Mouse (Mus musculus): ENCODE measurements at regions not wholly inside any gene's neighbourhood (a gene's known extent, or its start where the extent isn't known, plus 50 kb on each side); places are given as distances from the start of the nearest gene placed in this dataset.

GRCm38 (mm10) chr3:144011456-144012025 lies 193.5 kb downstream of the Lmo4 start:
- WGBS: 51% methylated on average over 12 of the region's 12 CpGs
- 0 out of 2 replicates have a peak, but pooled peaks have one; percentile 36 for ATAC-seq (replicated peaks; ENCODE audit: low FRiP score)

GRCm38 (mm10) chr3:144010558-144010957 lies 194.5 kb downstream of the Lmo4 start:
- DNase-seq (ENCODE audit: low spot score): no peak

More at GRCm38 (mm10) chr3:144011456-144012025, 193.5 kb downstream of the Lmo4 start:
- Histone ChIP-seq H3K4me2 (no peak overlapping the region), H3K4me3 (ENCODE audit: low read depth, low read length) (no peak overlapping the region), H3K27ac (ENCODE audit: low read depth, low read length) (no peak overlapping the region), H3K27me3 (replicated peaks; ENCODE audit: control insufficient read depth, insufficient read depth, low read length) (no peaks in the 10 kb centered on the region), H3K9ac (ENCODE audit: low read depth, low read length) (no peak overlapping the region), H3K4me1 (replicated peaks; ENCODE audit: control insufficient read depth, insufficient read depth, low read length) (peaks cover 4% of the 10 kb centered on the region; the same call in 1 of the 2 replicates), H3K36me3 (ENCODE audit: control insufficient read depth, insufficient read depth, low read length) (no peaks in the 10 kb centered on the region), H3K9me3 (ENCODE audit: control insufficient read depth, low read length) (no peaks in the 10 kb centered on the region)
- DNase-seq (ENCODE audit: low spot score): no peak

GRCm38 (mm10) chr3:144007111-144007619 lies 197.9 kb downstream of the Lmo4 start:
- H3K9ac ChIP-seq (ENCODE audit: low read depth, low read length): no peak overlapping the region
- no peak overlapping the region for H3K27ac ChIP-seq (ENCODE audit: low read depth, low read length)
- H3K9me3 ChIP-seq (ENCODE audit: control insufficient read depth, low read length): no peaks in the 10 kb centered on the region
- 72% methylated on average over 4 of the region's 4 CpGs for WGBS
- H3K4me2 ChIP-seq: no peak overlapping the region
- no peak for ATAC-seq (replicated peaks; ENCODE audit: low FRiP score)
- H3K36me3 ChIP-seq (ENCODE audit: control insufficient read depth, insufficient read depth, low read length): no peaks in the 10 kb centered on the region
- H3K4me3 ChIP-seq (ENCODE audit: low read depth, low read length): no peak overlapping the region
- no peaks in the 10 kb centered on the region for H3K27me3 ChIP-seq (replicated peaks; ENCODE audit: control insufficient read depth, insufficient read depth, low read length)
- H3K4me1 ChIP-seq (replicated peaks; ENCODE audit: control insufficient read depth, insufficient read depth, low read length): peaks cover 4% of the 10 kb centered on the region; the same call in 1 of the 2 replicates
- DNase-seq (ENCODE audit: low spot score): no peak

More at GRCm38 (mm10) chr3:144010558-144010957, 194.5 kb downstream of the Lmo4 start:
- 29% methylated on average over 6 of the region's 6 CpGs for WGBS
- no peak for ATAC-seq (replicated peaks; ENCODE audit: low FRiP score)
- Histone ChIP-seq H3K27ac (ENCODE audit: low read depth, low read length) (no peak overlapping the region), H3K36me3 (ENCODE audit: control insufficient read depth, insufficient read depth, low read length) (no peaks in the 10 kb centered on the region), H3K27me3 (replicated peaks; ENCODE audit: control insufficient read depth, insufficient read depth, low read length) (no peaks in the 10 kb centered on the region), H3K4me1 (replicated peaks; ENCODE audit: control insufficient read depth, insufficient read depth, low read length) (peaks cover 4% of the 10 kb centered on the region; the same call in 1 of the 2 replicates), H3K9me3 (ENCODE audit: control insufficient read depth, low read length) (no peaks in the 10 kb centered on the region), H3K4me2 (no peak overlapping the region), H3K9ac (ENCODE audit: low read depth, low read length) (no peak overlapping the region), H3K4me3 (ENCODE audit: low read depth, low read length) (no peak overlapping the region)

GRCm38 (mm10) chr3:143997909-143998308 lies 207.1 kb downstream of the Lmo4 start:
- no peak overlapping the region for H3K27ac ChIP-seq (ENCODE audit: low read depth, low read length)
- no peaks in the 10 kb centered on the region for H3K9me3 ChIP-seq (ENCODE audit: control insufficient read depth, low read length)
- DNase-seq (ENCODE audit: low spot score) (no peak), ATAC-seq (replicated peaks; ENCODE audit: low FRiP score) (no peak)
- no peaks in the 10 kb centered on the region for H3K36me3 ChIP-seq (ENCODE audit: control insufficient read depth, insufficient read depth, low read length)
- H3K4me2 ChIP-seq: no peak overlapping the region
- no peak overlapping the region for H3K4me3 ChIP-seq (ENCODE audit: low read depth, low read length)
- no peaks in the 10 kb centered on the region for H3K4me1 ChIP-seq (replicated peaks; ENCODE audit: control insufficient read depth, insufficient read depth, low read length)
- no peak overlapping the region for H3K9ac ChIP-seq (ENCODE audit: low read depth, low read length)
- WGBS: 80% methylated on average over 8 of the region's 8 CpGs
- H3K27me3 ChIP-seq (replicated peaks; ENCODE audit: control insufficient read depth, insufficient read depth, low read length): no peaks in the 10 kb centered on the region

- Histone ChIP-seq H3K4me2 (no peak overlapping the region), H3K9ac (ENCODE audit: low read depth, low read length) (no peak overlapping the region), H3K4me3 (ENCODE audit: low read depth, low read length) (no peak overlapping the region), H3K27me3 (replicated peaks; ENCODE audit: control insufficient read depth, insufficient read depth, low read length) (no peaks in the 10 kb centered on the region), H3K36me3 (ENCODE audit: control insufficient read depth, insufficient read depth, low read length) (no peaks in the 10 kb centered on the region), H3K4me1 (replicated peaks; ENCODE audit: control insufficient read depth, insufficient read depth, low read length) (no peaks in the 10 kb centered on the region), H3K9me3 (ENCODE audit: control insufficient read depth, low read length) (no peaks in the 10 kb centered on the region), H3K27ac (ENCODE audit: low read depth, low read length) (no peak overlapping the region)
- no peak for ATAC-seq (replicated peaks; ENCODE audit: low FRiP score)
- DNase-seq (ENCODE audit: low spot score): no peak
- 87% methylated on average over 3 of the region's 3 CpGs for WGBS
Measured at GRCm38 (mm10) chr3:143995045-143995444, 210.0 kb downstream of the Lmo4 start.

- DNase-seq (ENCODE audit: low spot score) (no peak), ATAC-seq (replicated peaks; ENCODE audit: low FRiP score) (no peak)
- Histone ChIP-seq H3K4me1 (replicated peaks; ENCODE audit: control insufficient read depth, insufficient read depth, low read length) (no peaks in the 10 kb centered on the region), H3K9me3 (ENCODE audit: control insufficient read depth, low read length) (no peaks in the 10 kb centered on the region), H3K4me3 (ENCODE audit: low read depth, low read length) (no peak overlapping the region), H3K27me3 (replicated peaks; ENCODE audit: control insufficient read depth, insufficient read depth, low read length) (no peaks in the 10 kb centered on the region), H3K27ac (ENCODE audit: low read depth, low read length) (no peak overlapping the region), H3K4me2 (no peak overlapping the region), H3K9ac (ENCODE audit: low read depth, low read length) (no peak overlapping the region), H3K36me3 (ENCODE audit: control insufficient read depth, insufficient read depth, low read length) (no peaks in the 10 kb centered on the region)
- WGBS: 90% methylated on average over 4 of the region's 4 CpGs
Measured at GRCm38 (mm10) chr3:143988991-143989390, 216.0 kb downstream of the Lmo4 start.

GRCm38 (mm10) chr3:143988037-143988436 lies 217.0 kb downstream of the Lmo4 start:
- Histone ChIP-seq H3K9ac (ENCODE audit: low read depth, low read length) (no peak overlapping the region), H3K4me1 (replicated peaks; ENCODE audit: control insufficient read depth, insufficient read depth, low read length) (no peaks in the 10 kb centered on the region), H3K4me2 (no peak overlapping the region), H3K9me3 (ENCODE audit: control insufficient read depth, low read length) (no peaks in the 10 kb centered on the region), H3K36me3 (ENCODE audit: control insufficient read depth, insufficient read depth, low read length) (no peaks in the 10 kb centered on the region), H3K4me3 (ENCODE audit: low read depth, low read length) (no peak overlapping the region), H3K27me3 (replicated peaks; ENCODE audit: control insufficient read depth, insufficient read depth, low read length) (no peaks in the 10 kb centered on the region), H3K27ac (ENCODE audit: low read depth, low read length) (no peak overlapping the region)
- DNase-seq (ENCODE audit: low spot score) (no peak), ATAC-seq (replicated peaks; ENCODE audit: low FRiP score) (no peak)
- WGBS: 88% methylated on average over 5 of the region's 5 CpGs

GRCm38 (mm10) chr3:143986798-143987197 lies 218.2 kb downstream of the Lmo4 start:
- Histone ChIP-seq H3K4me2 (no peak overlapping the region), H3K27me3 (replicated peaks; ENCODE audit: control insufficient read depth, insufficient read depth, low read length) (no peaks in the 10 kb centered on the region), H3K4me3 (ENCODE audit: low read depth, low read length) (no peak overlapping the region), H3K36me3 (ENCODE audit: control insufficient read depth, insufficient read depth, low read length) (no peaks in the 10 kb centered on the region), H3K9me3 (ENCODE audit: control insufficient read depth, low read length) (no peaks in the 10 kb centered on the region), H3K4me1 (replicated peaks; ENCODE audit: control insufficient read depth, insufficient read depth, low read length) (no peaks in the 10 kb centered on the region), H3K9ac (ENCODE audit: low read depth, low read length) (no peak overlapping the region), H3K27ac (ENCODE audit: low read depth, low read length) (no peak overlapping the region)
- WGBS: 96% methylated on average over 2 of the region's 2 CpGs
- DNase-seq (ENCODE audit: low spot score): no peak
- no peak for ATAC-seq (replicated peaks; ENCODE audit: low FRiP score)

- Histone ChIP-seq H3K9me3 (ENCODE audit: control insufficient read depth, low read length) (no peaks in the 10 kb centered on the region), H3K27ac (ENCODE audit: low read depth, low read length) (no peak overlapping the region), H3K9ac (ENCODE audit: low read depth, low read length) (no peak overlapping the region), H3K4me1 (replicated peaks; ENCODE audit: control insufficient read depth, insufficient read depth, low read length) (no peaks in the 10 kb centered on the region), H3K4me2 (no peak overlapping the region), H3K36me3 (ENCODE audit: control insufficient read depth, insufficient read depth, low read length) (no peaks in the 10 kb centered on the region), H3K4me3 (ENCODE audit: low read depth, low read length) (no peak overlapping the region), H3K27me3 (replicated peaks; ENCODE audit: control insufficient read depth, insufficient read depth, low read length) (no peaks in the 10 kb centered on the region)
- ATAC-seq (replicated peaks; ENCODE audit: low FRiP score) (no peak), DNase-seq (ENCODE audit: low spot score) (no peak)
- WGBS: 75% methylated on average over 5 of the region's 5 CpGs
Measured at GRCm38 (mm10) chr3:143986200-143986506, 218.9 kb downstream of the Lmo4 start.
